Comparison of ENCODE assay signal across 18 mouse cellular contexts in genomic region chr12:58270520-58270919, GRCm38 (mm10). TPM values are rescaled to one million over a fixed set of nuclear protein-coding genes. Genes with fewer than 3 reads are reported as not detected.
"Had no signal": no experiment of that assay in that cellular context is flagged by ENCODE, and none has a peak within 500 bp of the region (broad histone marks: within the 10 kb centered on the region; RNA-seq: fewer than 3 reads in every experiment).

No protein-coding gene starts in this region.

- H3K9me3 ChIP-seq: kidney, embryonic 15.5 days; liver, embryonic 13.5 days; lung, embryonic 15.5 days had no signal

- DNase-seq: kidney, adult 8-10 months; kidney, postnatal 10 days; kidney, postnatal 36 days; layer of hippocampus, postnatal 36 days; liver, embryonic 13.5 days; lung, postnatal 4 days; midbrain, embryonic 14.5 days; thymus, adult 18-20 months; thymus, postnatal 36 days had no signal

- H3K4me3 ChIP-seq: kidney, embryonic 15.5 days; left cerebral cortex, adult 2 months; liver, embryonic 13.5 days; lung, embryonic 15.5 days had no signal

- H3K4me2 ChIP-seq: kidney, embryonic 15.5 days; liver, embryonic 13.5 days; lung, embryonic 15.5 days; midbrain, embryonic 11.5 days had no signal

- H3K36me3 ChIP-seq: kidney, embryonic 15.5 days; liver, embryonic 13.5 days; lung, embryonic 15.5 days had no signal

- H3K4me1 ChIP-seq: liver, embryonic 13.5 days had no signal

- H3K27ac ChIP-seq: kidney, embryonic 15.5 days; left cerebral cortex, adult 2 months; liver, embryonic 13.5 days had no signal

- H3K27me3 ChIP-seq: lung, embryonic 15.5 days had no signal

- H3K9ac ChIP-seq: kidney, embryonic 15.5 days; liver, embryonic 13.5 days; lung, embryonic 15.5 days had no signal

RNA-seq across cellular contexts. Expression of gene Clec14a, which starts 1.4 kb away (rescaled TPM):
- total RNA-seq: megakaryocyte progenitor cell, adult 5-6 weeks; megakaryocyte-erythroid progenitor cell, adult 5-6 weeks had no signal

RNA-seq across cellular contexts. Expression of gene Sstr1, which starts 58.9 kb away (rescaled TPM):
- total RNA-seq: megakaryocyte progenitor cell, adult 5-6 weeks; megakaryocyte-erythroid progenitor cell, adult 5-6 weeks had no signal
- polyA plus RNA-seq: liver, embryonic 13.5 days; liver, embryonic 16.5 days; spleen, adult 2 months; testis, adult 2 months had no signal
